Mouse (Mus musculus) right cerebral cortex, postnatal 10 days (tissue): ENCODE measurements around the gene Nmnat3.

ENCODE experiments used
- DNase-seq, 2 experiments: peaks; one replicate each; pipeline ENCODE4 v3.0.0; 2021; ENCODE audit warnings: low spot score in 2 of 2

The Nmnat3 gene

DNA sequence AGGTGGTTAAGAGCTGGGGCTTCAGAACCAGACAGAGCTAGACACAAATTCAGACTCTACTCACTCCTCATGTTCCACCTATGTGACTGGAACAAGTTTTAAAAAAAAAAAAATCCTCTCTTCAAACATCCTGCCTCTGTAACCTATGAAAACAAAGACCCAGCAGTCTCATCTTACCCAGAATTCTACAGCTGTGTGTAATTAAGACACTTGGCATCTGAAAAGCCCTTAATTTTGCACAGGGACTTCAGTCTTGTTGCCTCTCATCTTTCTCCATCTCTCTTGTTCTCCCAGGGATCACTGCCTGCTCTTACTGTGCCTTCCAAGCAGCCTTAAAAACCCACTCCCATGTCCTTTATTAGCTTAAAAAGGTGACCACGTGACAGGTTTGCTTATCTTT is 133.4 kb downstream of the Nmnat3 start:
- no peak for DNase-seq

DNA sequence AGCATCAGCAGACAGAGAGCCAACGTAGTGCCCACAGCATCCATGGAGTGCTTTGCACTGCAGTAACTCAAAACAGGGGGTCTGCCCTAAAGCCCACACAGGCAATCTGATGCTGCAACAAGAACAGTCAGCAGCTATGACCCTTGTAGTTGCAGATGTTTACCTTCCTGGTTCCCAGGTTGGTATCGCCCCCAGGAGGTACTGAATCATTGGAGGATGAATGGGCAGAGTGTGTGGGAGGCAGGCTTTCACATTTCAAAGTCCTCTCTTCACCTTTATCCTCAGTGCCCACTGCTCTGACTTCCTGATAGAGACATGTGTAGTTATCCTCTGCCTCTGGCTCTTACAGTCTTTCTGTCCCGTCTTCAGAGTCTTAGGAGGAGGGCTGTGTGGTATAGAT is 134.7 kb downstream of the Nmnat3 start:
- DNase-seq: no peak

DNA sequence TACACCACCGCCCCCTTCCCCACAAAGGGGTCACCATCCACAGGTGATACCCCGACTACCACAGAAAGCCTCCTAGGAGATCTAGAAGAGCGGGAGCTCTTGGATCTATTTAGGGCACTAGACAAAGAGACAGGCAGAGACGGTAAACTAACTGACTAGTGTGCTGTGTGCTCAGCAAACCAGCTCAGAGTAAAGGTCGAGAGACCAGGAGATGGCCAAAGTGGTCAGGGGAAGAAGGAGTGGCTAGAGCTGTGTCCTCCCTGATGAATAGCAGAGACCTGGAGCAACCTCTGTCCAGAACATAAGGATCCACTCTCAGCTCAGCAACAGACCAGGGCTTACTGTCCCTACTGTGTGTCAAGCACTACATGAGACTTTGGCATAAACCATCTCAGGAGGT is 135.4 kb downstream of the Nmnat3 start, which contains the start of gene Rbp1:
Gene Rbp1, plus strand, starts transcription at position 306 of the 400 bp plus-strand sequence.
- no peak for DNase-seq

GRCm38 (mm10) chr9:98423691-98424090 is 136.5 kb downstream of the Nmnat3 start:
- DNase-seq: no peak

GRCm38 (mm10) chr9:98424291-98424690 is 137.1 kb downstream of the Nmnat3 start:
- DNase-seq: no peak

- DNase-seq: peak in 1 of 2 experiments; percentile 41
Measured at GRCm38 (mm10) chr9:98424725-98425210, 137.5 kb downstream of the Nmnat3 start.

DNA sequence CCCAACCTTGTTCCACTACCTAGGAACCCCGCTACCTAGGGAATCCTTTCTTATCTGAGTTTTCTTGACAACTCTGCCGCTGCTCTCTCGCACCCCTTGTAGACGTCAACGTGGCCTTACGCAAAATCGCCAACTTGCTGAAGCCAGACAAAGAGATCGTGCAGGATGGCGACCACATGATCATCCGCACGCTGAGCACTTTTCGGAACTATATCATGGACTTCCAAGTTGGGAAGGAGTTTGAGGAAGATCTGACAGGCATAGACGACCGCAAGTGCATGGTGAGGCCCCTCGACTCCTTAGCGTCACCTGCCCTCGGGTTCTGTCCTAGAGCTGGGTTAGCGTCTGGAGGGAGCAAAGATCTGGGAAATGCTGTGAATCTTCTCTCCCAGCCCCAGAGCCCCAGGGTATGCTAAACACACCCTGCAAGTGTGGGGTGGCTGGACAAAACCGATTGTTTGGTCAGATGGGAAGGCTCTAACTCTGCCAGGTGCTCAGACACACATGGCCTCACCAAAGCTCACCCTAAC is 138.2 kb downstream of the Nmnat3 start:
- no peak for DNase-seq

GRCm38 (mm10) chr9:98427906-98428517 is 140.8 kb downstream of the Nmnat3 start:
- DNase-seq: no peak

- DNase-seq: no peak
Measured at GRCm38 (mm10) chr9:98428783-98429182, 141.5 kb downstream of the Nmnat3 start.

- DNase-seq: peak; percentile 48 to 53
Measured at GRCm38 (mm10) chr9:98429806-98430205, 142.6 kb downstream of the Nmnat3 start.

GRCm38 (mm10) chr9:98430528-98430927 is 143.3 kb downstream of the Nmnat3 start:
- no peak for DNase-seq

GRCm38 (mm10) chr9:98433021-98433420 is 145.8 kb downstream of the Nmnat3 start:
- no peak for DNase-seq

- DNase-seq: no peak
Measured at GRCm38 (mm10) chr9:98433956-98434588, 146.8 kb downstream of the Nmnat3 start.

GRCm38 (mm10) chr9:98437819-98438218 is 150.6 kb downstream of the Nmnat3 start:
- DNase-seq: no peak

DNA sequence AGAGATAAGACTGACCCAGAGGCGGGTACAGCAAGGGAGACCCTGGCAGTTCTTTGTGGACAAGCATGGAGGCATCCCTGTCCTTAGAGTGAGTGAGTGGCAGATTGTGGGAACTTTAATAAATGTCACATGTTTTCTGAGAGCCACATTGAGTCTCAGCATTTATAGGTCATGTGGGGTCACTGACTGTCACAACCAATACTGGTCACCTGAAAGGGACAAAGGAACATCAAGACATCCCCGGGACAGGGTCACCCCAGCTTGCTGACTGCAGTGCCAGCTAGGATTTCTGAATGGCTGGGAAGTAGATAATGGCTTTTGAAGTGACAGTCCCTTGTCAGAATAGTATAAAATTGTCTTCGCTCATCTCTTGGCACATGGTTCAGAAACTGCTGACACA is 151.9 kb downstream of the Nmnat3 start:
- no peak for DNase-seq

GRCm38 (mm10) chr9:98442638-98443037 is 155.4 kb downstream of the Nmnat3 start:
- DNase-seq: peak in 1 of 2 experiments; percentile 51

GRCm38 (mm10) chr9:98445359-98446149 is 158.3 kb downstream of the Nmnat3 start:
- no peak for DNase-seq

DNA sequence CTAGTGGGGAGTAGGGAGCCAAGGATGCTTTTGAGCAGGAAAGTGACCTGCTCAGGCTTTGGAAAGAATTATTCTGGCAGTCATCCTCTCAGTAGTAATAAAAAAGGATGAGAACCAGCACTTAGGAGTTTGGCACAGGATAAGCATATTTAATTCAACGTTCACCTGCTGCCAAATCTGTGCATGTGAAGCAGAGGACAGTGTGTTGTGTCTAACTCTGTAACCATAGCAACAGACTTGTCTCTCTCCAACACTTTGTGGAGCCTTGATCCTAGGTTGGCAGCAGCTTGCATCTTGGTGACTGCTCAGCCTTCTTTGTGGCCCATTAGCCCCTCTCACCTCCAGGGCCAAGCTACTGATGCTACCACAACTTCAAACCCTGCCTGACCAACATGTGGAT is 163.7 kb downstream of the Nmnat3 start:
- DNase-seq: peak in 1 of 2 experiments; percentile 35

GRCm38 (mm10) chr9:98466709-98467108 is 179.5 kb downstream of the Nmnat3 start:
- no peak for DNase-seq
